Mouse (Mus musculus): ENCODE measurements at regions not wholly inside any gene's neighbourhood (a gene's known extent, or its start where the extent isn't known, plus 50 kb on each side); places are given as distances from the start of the nearest gene placed in this dataset.

GRCm38 (mm10) chr19:27519326-27520061, 89.9 kb upstream of the Pum3 start:
- Histone ChIP-seq H3K36me3 (ENCODE audit: control insufficient read depth, insufficient read depth, low read length, poor library complexity, severe bottlenecking) (no peaks in the 10 kb centered on the region), H3K27me3 (ENCODE audit: control insufficient read depth, insufficient read depth, low read length, poor library complexity, severe bottlenecking) (no peaks in the 10 kb centered on the region)
- DNase-seq (ENCODE audit: low read depth, low spot score) = no peak

DNA sequence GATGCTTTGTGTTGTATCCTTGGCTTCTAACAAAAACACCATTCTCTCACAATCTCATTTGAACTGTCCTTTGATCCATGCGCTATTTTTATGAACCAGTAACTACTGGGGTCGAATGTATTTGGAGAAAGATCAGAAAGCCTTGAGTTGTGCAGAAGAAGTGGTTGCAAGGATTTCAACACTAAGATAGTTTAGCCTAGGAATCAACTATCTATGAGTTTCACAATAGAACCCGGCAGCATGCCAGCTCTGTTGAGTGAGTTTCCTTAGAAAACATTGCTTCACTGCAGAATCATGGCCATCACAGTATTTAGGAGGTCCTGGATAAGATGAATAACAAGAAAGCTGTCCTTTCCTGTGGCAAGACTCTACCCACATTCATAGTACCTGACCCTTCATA, 84.6 kb upstream of the Pum3 start:
- Histone ChIP-seq H3K36me3 (ENCODE audit: control insufficient read depth, insufficient read depth, low read length, poor library complexity, severe bottlenecking) (no peaks in the 10 kb centered on the region), H3K27me3 (ENCODE audit: control insufficient read depth, insufficient read depth, low read length, poor library complexity, severe bottlenecking) (no peaks in the 10 kb centered on the region)
- DNase-seq (ENCODE audit: low read depth, low spot score) = no peak

DNA sequence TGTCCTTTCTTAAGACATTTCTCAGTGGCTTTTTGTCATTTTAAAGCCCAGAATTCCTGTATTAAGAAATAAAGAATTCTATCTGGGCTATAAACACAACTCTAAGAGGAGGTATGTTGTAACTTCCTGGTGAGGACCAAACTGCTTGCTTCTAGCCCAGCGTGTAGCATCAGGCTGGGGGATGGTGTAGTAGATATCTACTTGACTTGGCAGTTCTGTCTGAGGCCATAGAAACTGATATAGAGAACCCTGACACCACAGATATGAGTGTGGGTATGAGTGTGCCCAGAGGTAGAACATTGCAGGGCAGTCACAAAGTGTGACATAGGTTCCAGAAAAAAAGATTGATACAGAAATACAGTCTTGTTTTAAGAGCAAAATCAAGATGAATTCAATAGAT, 83.9 kb upstream of the Pum3 start:
- DNase-seq (ENCODE audit: low read depth, low spot score) = no peak
- H3K27me3 ChIP-seq (ENCODE audit: control insufficient read depth, insufficient read depth, low read length, poor library complexity, severe bottlenecking) = no peaks in the 10 kb centered on the region
- H3K36me3 ChIP-seq (ENCODE audit: control insufficient read depth, insufficient read depth, low read length, poor library complexity, severe bottlenecking) = no peaks in the 10 kb centered on the region

GRCm38 (mm10) chr19:27511340-27511739, 81.7 kb upstream of the Pum3 start:
- H3K27me3 ChIP-seq (ENCODE audit: control insufficient read depth, insufficient read depth, low read length, poor library complexity, severe bottlenecking) = no peaks in the 10 kb centered on the region
- DNase-seq (ENCODE audit: low read depth, low spot score) = no peak
- no peaks in the 10 kb centered on the region for H3K36me3 ChIP-seq (ENCODE audit: control insufficient read depth, insufficient read depth, low read length, poor library complexity, severe bottlenecking)

DNA sequence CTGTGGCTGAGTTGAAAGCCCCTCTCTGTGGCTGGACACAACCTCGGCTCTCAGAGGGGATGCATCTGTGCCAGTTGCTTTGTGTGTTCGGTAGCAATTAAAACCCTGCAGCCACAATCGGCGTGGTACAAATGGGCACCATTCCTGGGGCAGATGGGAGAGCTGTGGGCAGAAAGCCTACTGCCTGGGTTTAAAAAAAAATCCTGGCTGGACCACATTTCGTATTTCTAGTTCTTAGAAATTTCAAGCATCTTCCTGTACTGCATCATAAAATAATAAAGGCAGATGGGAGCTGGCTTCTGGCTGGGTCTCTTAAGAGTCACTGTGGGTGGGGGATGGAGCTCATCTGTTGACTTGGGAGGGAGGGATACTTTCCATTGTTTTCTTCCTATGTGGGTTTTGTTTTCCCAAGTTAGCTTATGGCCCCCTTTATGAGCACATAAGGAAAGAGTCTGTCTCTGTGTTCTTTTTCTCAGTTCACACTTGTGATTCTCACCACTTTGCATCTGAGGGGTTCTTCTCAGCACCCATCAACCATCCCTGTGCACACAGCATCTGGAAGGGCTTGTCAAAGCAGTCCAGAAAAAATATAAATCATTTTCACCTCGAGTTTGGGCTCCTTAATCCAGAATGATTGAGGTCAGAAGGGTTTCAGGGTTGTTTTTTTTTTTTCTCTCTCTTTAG, 80.5 kb upstream of the Pum3 start:
- DNase-seq (ENCODE audit: low read depth, low spot score) = no peak
- no peaks in the 10 kb centered on the region for H3K36me3 ChIP-seq (ENCODE audit: control insufficient read depth, insufficient read depth, low read length, poor library complexity, severe bottlenecking)

GRCm38 (mm10) chr19:27498278-27498677, 68.7 kb upstream of the Pum3 start:
- no peak for DNase-seq (ENCODE audit: low read depth, low spot score)
- no peaks in the 10 kb centered on the region for H3K36me3 ChIP-seq (ENCODE audit: control insufficient read depth, insufficient read depth, low read length, poor library complexity, severe bottlenecking)
- no peaks in the 10 kb centered on the region for H3K27me3 ChIP-seq (ENCODE audit: control insufficient read depth, insufficient read depth, low read length, poor library complexity, severe bottlenecking)

More for the DNA sequence above, 80.5 kb upstream of the Pum3 start:
- no peaks in the 10 kb centered on the region for H3K27me3 ChIP-seq (ENCODE audit: control insufficient read depth, insufficient read depth, low read length, poor library complexity, severe bottlenecking)

GRCm38 (mm10) chr19:27492468-27492867, 62.8 kb upstream of the Pum3 start:
- H3K36me3 ChIP-seq (ENCODE audit: control insufficient read depth, insufficient read depth, low read length, poor library complexity, severe bottlenecking) = no peaks in the 10 kb centered on the region
- no peak for DNase-seq (ENCODE audit: low read depth, low spot score)
- H3K27me3 ChIP-seq (ENCODE audit: control insufficient read depth, insufficient read depth, low read length, poor library complexity, severe bottlenecking) = no peaks in the 10 kb centered on the region

DNA sequence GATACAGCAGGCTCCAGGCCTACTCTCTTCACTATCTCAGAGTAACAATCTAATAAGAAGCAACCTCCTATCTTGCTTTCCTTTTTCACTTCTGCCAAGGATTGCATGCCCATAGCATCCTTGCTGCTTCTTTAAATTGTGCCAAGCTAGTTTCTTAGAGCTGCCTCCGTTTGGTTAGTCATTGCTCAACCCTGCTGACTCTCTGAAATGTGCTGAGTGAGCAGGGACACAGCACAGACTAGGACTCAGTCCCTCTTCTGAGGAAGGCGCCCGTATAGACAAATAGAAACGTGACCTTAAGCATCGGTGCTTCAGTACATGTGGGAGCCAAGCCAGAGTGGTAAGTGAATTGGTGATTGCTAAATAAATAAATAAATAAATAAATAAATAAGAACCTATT, 62.2 kb upstream of the Pum3 start:
- H3K36me3 ChIP-seq (ENCODE audit: control insufficient read depth, insufficient read depth, low read length, poor library complexity, severe bottlenecking) = no peaks in the 10 kb centered on the region
- no peak for DNase-seq (ENCODE audit: low read depth, low spot score)
- no peaks in the 10 kb centered on the region for H3K27me3 ChIP-seq (ENCODE audit: control insufficient read depth, insufficient read depth, low read length, poor library complexity, severe bottlenecking)

DNA sequence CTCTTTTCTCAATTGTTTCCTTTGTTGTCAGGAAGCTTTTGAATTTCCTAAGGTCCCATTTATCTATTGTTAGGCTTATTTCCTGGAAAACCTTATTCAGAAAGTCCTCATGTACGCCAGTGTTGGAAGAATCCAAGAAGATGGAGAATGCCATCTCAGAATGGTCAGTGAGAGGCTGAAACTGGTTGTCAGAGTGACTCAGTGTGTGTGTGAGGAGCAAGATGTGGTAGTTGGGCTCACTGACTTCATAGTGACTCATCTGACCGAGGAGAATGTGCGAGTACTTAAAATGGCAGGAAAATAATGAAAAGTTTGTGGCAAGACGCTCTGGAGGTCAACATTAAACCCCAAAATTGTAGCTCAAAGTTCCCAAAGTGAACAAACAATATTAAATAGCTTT, 59.4 kb upstream of the Pum3 start:
- Histone ChIP-seq H3K27me3 (ENCODE audit: control insufficient read depth, insufficient read depth, low read length, poor library complexity, severe bottlenecking) (no peaks in the 10 kb centered on the region), H3K36me3 (ENCODE audit: control insufficient read depth, insufficient read depth, low read length, poor library complexity, severe bottlenecking) (no peaks in the 10 kb centered on the region)
- no peak for DNase-seq (ENCODE audit: low read depth, low spot score)

Data from splenic B cell, adult 2 months (primary cell).